Mouse (Mus musculus) bone marrow macrophage, adult 2 months (primary cell): ENCODE measurements around the gene Rps6kb1. TPM values are rescaled to one million over a fixed set of nuclear protein-coding genes. Genes with fewer than 3 reads are reported as not detected.

Source experiments
- H3K27ac ChIP-seq: 2 replicates; pipeline ENCODE4 v1.5.1; 2012; ENCODE audit warnings: low read depth, low read length; ENCODE audit not compliant: insufficient read depth
- H3K4me1 ChIP-seq: 2 replicates; pipeline ENCODE4 v1.6.1; 2012; ENCODE audit warnings: low read length; ENCODE audit not compliant: control insufficient read depth, insufficient read depth
- H3K4me3 ChIP-seq: 2 replicates; pipeline ENCODE4 v1.5.1; 2012; ENCODE audit warnings: mild to moderate bottlenecking, low read length, moderate library complexity; ENCODE audit not compliant: insufficient read depth
- CTCF ChIP-seq: IDR thresholded peaks from 2 replicates; pipeline ENCODE4 v1.5.1; 2012; ENCODE audit warnings: low read depth, mild to moderate bottlenecking, low read length, moderate library complexity
- POLR2A ChIP-seq: IDR thresholded peaks from 2 replicates; pipeline ENCODE4 v1.6.1; 2012; ENCODE audit warnings: mild to moderate bottlenecking, low read depth, low read length, borderline replicate concordance
- polyA plus RNA-seq: library from polyadenylated mRNA; stranded (reverse); fragments of >200 nt; gene quantifications from 2 replicates; pipeline ENCODE4 v1.2.4, GENCODE M21; 2012; ENCODE audit not compliant: missing spikeins, insufficient read depth, insufficient read length

Gene Rps6kb1
- polyA plus RNA-seq, result 30.9 and 33.0 TPM in 2 replicates

DNA sequence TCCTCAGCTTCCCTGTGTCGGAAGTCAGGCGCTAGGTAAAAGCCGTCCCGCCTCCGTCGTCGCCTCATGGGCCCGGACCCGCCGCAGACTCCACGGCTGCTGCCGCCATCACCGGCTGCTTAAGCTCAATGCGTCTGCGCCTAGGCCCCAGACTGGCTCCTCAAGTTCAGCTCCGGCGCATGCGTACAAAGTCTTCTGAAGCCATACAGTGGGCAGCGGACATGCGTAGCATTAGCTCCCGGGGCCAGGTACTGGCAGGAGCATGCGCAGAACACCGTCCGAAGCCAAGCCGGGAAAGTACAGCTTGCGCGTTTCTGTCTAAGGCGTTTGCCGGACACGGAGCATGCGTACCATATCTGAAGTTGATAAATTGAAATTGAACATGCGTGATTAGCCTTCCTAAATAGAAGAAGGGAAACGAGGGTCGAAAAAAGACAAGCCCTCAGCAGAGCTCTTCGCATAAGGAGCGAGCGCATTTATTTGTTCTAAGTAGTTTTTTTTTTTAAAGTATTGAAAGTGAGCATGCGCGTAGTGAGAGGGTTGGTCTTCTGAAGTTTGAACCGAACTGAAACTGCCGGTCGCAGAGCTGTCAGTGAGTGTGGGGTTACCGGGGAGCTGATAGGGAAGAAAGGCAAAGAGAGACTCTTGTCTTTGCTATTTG, at the start of gene Rps6kb1, which contains the start of gene Tubd1:
TSS of gene Rps6kb1 (minus strand) at position 167 of the 661 bp plus-strand sequence.
TSS of gene Tubd1 (plus strand) at position 353 of the 661 bp plus-strand sequence.
- H3K4me1 ChIP-seq, result peaks cover 27% of the 10 kb centered on the region
- TF ChIP-seq POLR2A, result no peak
- no peak for TF ChIP-seq CTCF
- peak within 1 kb of the TSS; percentile 79 for H3K4me3 ChIP-seq
- H3K27ac ChIP-seq, result peak within 1 kb of the TSS; percentile 74

DNA sequence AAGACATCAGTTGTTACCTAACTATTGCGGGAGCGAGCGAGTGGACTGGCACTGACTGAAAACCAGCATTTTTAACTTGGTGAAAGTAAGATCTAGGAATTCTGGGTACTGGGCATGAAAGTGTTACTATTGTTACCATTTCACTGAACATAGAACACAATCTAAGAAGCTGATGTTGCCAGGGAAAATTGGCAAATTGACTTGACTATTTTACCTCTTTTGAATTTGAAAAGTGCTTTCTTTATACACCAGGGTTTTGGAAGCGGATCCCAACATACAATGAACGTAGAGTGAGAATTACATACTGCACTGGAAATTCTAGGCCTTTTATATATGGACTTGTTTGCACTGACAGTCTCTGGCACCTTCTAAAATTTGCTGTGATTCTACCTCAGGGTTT, 48.8 kb upstream of the Rps6kb1 start:
- TF ChIP-seq POLR2A (no peak), CTCF (no peak)
- H3K4me1 ChIP-seq, result peaks cover 64% of the 10 kb centered on the region
- no peak overlapping the region for H3K4me3 ChIP-seq
- no peak overlapping the region for H3K27ac ChIP-seq

DNA sequence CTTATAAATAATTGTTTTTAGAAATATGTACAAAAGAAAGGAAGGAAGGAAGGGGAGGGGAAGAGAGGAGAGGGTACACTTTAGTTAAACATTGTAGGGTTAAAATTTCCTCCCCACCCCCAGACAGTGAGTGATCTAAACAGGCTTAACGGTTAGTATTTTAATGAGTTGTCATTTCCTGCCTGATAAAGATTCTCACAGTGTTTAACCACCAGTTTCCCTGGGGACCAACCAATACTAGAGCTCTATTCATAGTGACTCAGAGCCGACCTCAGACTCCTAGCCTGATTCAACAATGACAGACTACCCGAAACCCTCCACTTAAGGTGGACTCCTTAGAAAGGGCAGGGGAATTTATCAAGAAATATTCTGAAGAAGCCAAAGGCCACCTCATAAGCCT, 48.4 kb upstream of the Rps6kb1 start:
- peaks cover 64% of the 10 kb centered on the region for H3K4me1 ChIP-seq
- H3K4me3 ChIP-seq, result no peak overlapping the region
- TF ChIP-seq CTCF, result no peak
- TF ChIP-seq POLR2A, result no peak
- H3K27ac ChIP-seq, result no peak overlapping the region

DNA sequence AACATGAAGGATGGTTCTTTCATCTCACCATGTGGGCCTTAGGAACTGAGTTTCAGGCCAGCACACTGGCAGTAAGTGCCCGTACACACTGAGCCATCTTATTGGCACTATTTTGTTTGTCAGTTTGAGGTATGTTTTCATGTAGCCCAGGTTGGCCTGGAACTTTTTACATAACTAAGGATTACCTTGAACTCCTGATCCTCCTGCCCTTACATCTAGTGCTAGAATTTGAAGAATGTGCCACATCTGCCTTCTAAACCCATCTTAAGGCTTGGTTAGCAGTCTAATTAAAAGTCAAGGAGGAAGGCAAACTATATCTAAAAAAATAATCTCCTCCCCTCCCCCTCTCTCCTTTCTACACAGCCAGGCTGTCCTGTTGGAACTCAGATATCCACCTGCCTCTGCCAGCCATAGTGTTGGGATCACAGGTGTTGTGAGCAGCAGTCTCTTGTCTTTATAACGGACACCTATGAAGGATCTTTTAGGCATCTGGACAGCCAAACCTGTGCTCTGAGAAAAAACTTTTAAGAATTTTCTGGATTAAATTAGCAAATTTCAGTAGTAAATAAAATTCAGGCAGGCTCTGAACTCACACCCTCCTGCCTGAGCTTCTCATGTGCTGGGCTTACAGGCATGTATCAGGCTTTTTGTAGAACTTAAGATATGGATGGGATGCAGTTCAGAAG, 47.5 kb upstream of the Rps6kb1 start:
- TF ChIP-seq CTCF, result no peak
- Histone ChIP-seq H3K27ac (no peak overlapping the region), H3K4me1 (peaks cover 67% of the 10 kb centered on the region), H3K4me3 (no peak overlapping the region)

DNA sequence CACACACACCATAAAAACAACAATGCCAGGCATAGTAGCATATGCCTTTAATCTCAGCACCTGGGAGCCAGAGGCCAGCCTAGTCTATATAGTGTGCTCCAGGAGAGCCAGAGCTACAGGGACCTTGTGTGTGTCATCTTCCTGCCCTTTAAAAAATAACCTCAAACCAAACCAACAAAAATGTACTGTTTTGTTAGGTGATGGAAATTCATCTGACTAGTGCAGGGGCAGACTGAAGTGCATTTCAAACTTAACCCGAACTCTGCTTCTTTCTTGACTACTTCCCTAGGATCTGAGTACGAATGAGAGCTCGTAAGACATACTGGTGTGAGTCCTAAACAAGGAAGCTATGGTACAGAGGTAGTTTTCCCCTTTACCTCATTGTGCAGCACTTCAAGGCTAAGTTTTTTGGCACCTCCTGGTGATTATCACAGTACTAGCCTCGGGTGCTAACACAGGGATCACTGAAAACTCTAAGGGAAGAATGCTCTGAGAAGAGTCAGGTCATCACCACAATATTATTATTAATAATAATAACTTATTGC, 46.8 kb upstream of the Rps6kb1 start:
- TF ChIP-seq POLR2A, result no peak
- H3K4me3 ChIP-seq, result no peak overlapping the region
- H3K4me1 ChIP-seq, result peaks cover 63% of the 10 kb centered on the region
- H3K27ac ChIP-seq, result no peak overlapping the region

DNA sequence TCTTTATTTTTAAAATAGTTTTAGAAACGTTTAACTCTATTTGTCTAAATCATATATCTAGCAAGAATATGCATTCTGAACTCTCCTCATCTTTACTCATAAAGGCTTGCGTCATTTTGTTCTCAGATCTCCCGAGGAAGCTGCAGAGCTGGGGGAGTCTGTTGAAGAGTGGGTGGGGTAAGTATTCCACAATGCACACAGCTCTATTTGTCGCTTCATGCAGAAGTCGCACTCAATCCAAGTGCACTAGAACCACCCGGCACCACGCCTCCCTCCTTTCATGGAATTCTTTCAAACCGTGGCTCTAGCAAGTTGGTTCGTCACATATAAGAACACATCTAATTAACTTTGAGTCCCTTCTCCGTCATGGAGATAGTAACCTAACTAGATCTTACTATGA, 46.0 kb upstream of the Rps6kb1 start:
- TF ChIP-seq CTCF (no peak), POLR2A (no peak)
- Histone ChIP-seq H3K27ac (no peak overlapping the region), H3K4me1 (peaks cover 56% of the 10 kb centered on the region)

DNA sequence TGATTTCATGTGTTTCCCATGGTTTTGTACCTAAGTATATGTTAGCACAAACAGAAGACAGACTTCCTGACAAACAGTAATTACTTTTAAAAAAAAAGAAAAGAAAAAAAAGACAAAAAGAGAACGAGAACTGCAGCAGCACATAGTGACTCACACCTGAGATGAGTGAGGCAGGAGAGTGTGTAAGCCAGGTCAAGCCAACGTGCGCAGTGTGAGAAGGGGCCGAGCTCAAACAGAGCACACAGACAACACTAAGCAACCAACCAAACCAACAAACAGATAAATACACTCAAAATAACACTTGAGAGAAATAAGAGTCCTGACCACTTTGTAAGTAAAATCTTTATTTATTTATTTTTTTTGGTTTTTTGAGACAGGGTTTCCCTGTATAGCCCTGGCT, 45.5 kb upstream of the Rps6kb1 start:
- TF ChIP-seq POLR2A (no peak), CTCF (no peak)
- Histone ChIP-seq H3K27ac (no peak overlapping the region), H3K4me3 (no peak overlapping the region), H3K4me1 (peaks cover 56% of the 10 kb centered on the region)

More for the DNA sequence above, 46.0 kb upstream of the Rps6kb1 start:
- no peak overlapping the region for H3K4me3 ChIP-seq

DNA sequence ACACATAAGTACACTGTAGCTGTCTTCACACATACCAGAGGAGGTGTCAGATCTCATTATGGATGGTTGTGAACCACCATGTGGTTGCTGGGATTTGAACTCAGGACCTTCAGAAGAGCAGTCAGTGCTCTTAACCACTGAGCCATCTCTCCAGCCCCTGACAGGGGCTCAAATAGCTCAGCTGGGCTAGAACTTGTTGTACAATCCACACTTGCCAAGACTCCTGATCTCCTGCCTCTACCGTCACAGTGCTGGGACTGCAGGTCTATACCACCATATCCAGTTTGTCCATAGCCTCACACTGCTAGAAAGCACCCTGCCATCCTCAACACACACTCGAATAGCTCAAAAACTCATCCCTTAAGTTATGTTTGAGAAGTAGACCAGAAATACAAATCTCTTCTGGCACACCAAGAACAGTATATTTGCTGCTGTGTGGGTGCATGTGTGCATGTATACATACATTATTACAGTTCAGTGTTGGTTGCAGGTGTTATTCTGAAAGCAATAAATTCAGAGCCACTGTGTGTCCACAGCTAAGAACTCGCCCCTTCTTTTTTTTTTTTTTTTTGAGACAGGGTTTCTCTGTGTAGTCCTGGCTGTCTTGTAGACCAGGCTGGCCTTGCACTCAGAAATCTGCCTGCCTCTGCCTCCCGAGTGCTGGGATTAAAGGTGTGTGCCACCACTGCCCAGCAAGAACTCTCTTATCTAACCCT, 44.1 kb upstream of the Rps6kb1 start:
- Histone ChIP-seq H3K4me1 (peaks cover 44% of the 10 kb centered on the region), H3K4me3 (no peak overlapping the region), H3K27ac (no peak overlapping the region)
- TF ChIP-seq POLR2A (no peak), CTCF (no peak)

DNA sequence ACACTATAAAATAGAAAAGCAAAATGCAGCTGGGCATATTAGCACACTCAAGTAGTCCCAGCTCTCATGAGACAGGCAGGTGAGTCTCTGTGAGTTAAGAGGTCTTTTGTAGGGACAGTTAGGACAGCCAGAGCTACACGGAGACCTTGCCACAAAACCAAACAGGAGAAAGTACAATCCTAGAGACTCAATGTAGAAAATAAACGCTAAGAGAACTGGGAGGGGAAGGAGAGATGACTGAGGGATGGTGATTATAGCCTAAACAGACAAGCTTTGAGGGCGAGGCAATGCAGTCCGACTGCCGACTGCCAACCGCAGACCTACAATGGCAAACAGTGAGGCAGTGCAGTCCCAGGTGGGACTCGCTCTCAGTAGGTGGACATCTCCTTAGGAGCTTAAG, 43.2 kb upstream of the Rps6kb1 start:
- no peak for TF ChIP-seq POLR2A
- no peak for TF ChIP-seq CTCF
- Histone ChIP-seq H3K4me3 (no peak overlapping the region), H3K4me1 (peaks cover 38% of the 10 kb centered on the region), H3K27ac (peak overlapping the region; percentile 85)
